Mouse (Mus musculus): ENCODE measurements around the gene Gm17267. TPM values are rescaled to one million over a fixed set of nuclear protein-coding genes. Genes with fewer than 3 reads are reported as not detected.
"Not testable (repeated sequence)": the region's sequence is repeated elsewhere in the genome, so short reads cannot be mapped to it uniquely, and the experiment has no call there.

Gene Gm17267
- total RNA-seq (2021), result not detected in 2 replicates
- long read RNA-seq, result 0 reads

DNA sequence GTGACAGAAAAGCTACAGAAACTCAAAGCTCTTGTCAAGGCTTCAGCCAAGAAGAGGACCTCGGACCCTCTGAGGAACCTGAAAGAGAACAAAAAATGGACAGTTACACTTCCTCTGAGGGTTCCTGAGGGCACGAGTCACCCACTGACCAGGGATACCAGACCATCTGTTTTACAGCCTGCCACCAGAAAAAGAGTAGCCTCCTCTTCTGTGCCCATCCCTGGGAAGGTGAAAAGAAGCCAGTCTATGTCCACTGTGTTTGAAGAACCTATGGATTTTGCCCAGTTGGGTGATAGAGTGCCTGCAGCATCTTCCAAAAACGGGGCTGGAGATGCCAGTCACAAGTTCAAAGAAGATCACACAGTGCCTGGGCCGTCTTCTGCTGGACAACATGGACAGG lies at the start of gene Gm17267:
Gm17267 (plus strand) TSS at position 301 of the 400 bp plus-strand sequence.
- not testable (repeated sequence) for DNase-seq
